Mouse (Mus musculus): Measurements from ENCODE around the gene Vps51. TPM values are rescaled to one million over a fixed set of nuclear protein-coding genes. Genes with fewer than 3 reads are reported as not detected.

Gene Vps51
- polyA plus RNA-seq, 1 experiment: 49.1 TPM

DNA sequence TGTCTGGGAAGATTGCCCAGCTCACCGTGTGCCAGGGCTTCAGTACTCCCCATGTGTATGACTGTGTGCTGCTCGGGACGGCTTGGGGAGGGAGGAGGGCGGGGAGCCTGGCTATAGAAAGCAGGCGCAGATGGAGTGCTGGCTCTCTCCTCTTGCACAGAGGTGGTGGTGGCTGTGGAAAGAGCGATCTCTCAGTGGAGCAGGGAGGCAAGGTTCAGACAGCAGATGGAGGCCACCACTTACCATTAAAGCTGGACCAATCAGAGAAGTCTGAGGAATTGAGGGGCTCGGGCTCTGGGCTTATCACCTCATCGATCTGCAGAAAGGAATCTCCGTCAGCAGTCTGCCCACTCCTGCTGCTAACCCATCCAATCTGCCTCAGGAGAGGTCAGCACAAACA is 5.1 kb upstream of the Vps51 start, which contains the start of gene Gm28374:
Gene Gm28374, minus strand, starts transcription at position 101 of the 400 bp plus-strand sequence.
- Histone ChIP-seq H3K79me2 (ENCODE audit: control insufficient read depth, insufficient read depth) (peaks cover 37% of the 10 kb centered on the region), H3K4me3 (no peak within 1 kb of the TSS), H3ac (ENCODE audit: control insufficient read depth, insufficient read length) (no peak within 1 kb of the TSS), H3K36me3 (ENCODE audit: control insufficient read depth, insufficient read depth) (no peaks in the 10 kb centered on the region), H3K4me2 (ENCODE audit: low read depth) (no peak within 1 kb of the TSS), H3K27me3 (ENCODE audit: control insufficient read depth, insufficient read depth, insufficient read length) (no peaks in the 10 kb centered on the region)
- no peak for TF ChIP-seq USF1 (IDR thresholded peaks at IDR 0.05; ENCODE audit: low read depth)

DNA sequence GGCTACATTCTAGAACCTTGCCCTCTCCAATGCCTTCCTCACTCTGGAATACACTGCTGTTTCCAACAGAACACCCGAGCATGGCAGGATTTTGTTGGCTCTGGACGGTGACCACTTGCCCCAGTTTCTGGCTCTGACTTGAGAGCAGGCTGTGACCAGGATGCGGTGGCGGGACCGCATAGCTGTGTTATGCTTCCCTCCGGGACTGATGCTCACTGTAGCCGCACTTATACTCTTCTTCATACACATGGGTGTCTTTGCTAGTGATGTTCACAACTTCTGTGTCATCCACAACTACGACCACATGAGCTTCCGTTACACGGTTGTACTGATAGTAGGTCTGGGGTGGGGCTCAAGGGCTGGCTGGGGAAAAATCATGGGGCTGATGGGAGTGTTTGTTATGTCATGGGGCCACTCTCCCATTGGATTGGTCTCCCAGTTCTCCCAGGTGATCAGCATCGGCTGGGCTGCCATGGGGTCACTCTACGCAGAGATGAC is 3.0 kb upstream of the Vps51 start, which contains the start of gene Tmem262:
Gene Tmem262, plus strand, starts transcription at position 51 of the 498 bp plus-strand sequence.
- no peaks in the 10 kb centered on the region for H3K27me3 ChIP-seq (ENCODE audit: control insufficient read depth, insufficient read depth, insufficient read length)
- no peak for TF ChIP-seq MYOG (IDR thresholded peaks at IDR 0.05; ENCODE audit: control insufficient read depth in 1 of 3, insufficient read depth in 1 of 3, insufficient read length in 2 of 3, low read depth in 2 of 3)
- TF ChIP-seq POLR2AphosphoS2 (IDR thresholded peaks at IDR 0.05; ENCODE audit: insufficient read length, low read depth): no peak
- TF ChIP-seq MYOD1 (IDR thresholded peaks at IDR 0.05; ENCODE audit: control insufficient read depth in 1 of 3, insufficient read length in 2 of 3, low read depth in 2 of 3): no peak
- TF ChIP-seq SRF (IDR thresholded peaks at IDR 0.05; ENCODE audit: control insufficient read depth, insufficient read length, low read depth): no peak
- no peak for TF ChIP-seq CEBPB (IDR thresholded peaks at IDR 0.05; ENCODE audit: insufficient read depth, poor library complexity, severe bottlenecking)
- no peak for TF ChIP-seq POLR2A (IDR thresholded peaks at IDR 0.05; ENCODE audit: insufficient read length, low read depth)
- TF ChIP-seq USF1 (IDR thresholded peaks at IDR 0.05; ENCODE audit: low read depth): no peak
- no peak for TF ChIP-seq TCF12 (IDR thresholded peaks at IDR 0.05; ENCODE audit: insufficient read depth, poor library complexity, severe bottlenecking)
- no peak for TF ChIP-seq E2F4 (IDR thresholded peaks at IDR 0.05; ENCODE audit: insufficient read depth)
- H3K4me3 ChIP-seq: no peak within 1 kb of the TSS
- H3K36me3 ChIP-seq (ENCODE audit: control insufficient read depth, insufficient read depth): no peaks in the 10 kb centered on the region
- peaks cover 35% of the 10 kb centered on the region for H3K79me2 ChIP-seq (ENCODE audit: control insufficient read depth, insufficient read depth)
- no peak within 1 kb of the TSS for H3ac ChIP-seq (ENCODE audit: control insufficient read depth, insufficient read length)
- no peak within 1 kb of the TSS for H3K4me2 ChIP-seq (ENCODE audit: low read depth)

DNA sequence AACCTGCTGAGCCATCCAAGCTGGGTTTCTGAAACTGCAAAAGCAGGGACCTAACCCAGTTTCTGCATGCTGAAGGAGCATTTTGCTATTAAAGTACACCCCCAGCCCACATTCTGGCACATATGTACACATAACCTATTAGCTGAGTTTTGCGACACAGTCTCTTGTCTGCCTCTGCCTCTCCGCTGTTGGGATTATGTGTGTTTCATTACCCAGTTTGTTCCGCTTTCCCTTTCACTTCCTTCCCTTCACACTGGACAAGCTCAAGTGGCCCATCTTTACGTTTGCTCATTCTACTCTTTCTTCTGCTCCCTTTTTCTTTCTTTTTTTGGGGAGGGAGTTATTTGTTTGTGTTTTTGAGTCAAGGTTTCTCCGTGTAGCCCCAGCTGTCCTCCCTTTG is 3.1 kb downstream of the Vps51 start:
- Histone ChIP-seq H3K36me3 (ENCODE audit: control insufficient read depth, insufficient read depth) (peaks cover 3% of the 10 kb centered on the region), H3ac (ENCODE audit: control insufficient read depth, insufficient read length) (no peak overlapping the region), H3K27me3 (ENCODE audit: control insufficient read depth, insufficient read depth, insufficient read length) (no peaks in the 10 kb centered on the region), H3K79me2 (ENCODE audit: control insufficient read depth, insufficient read depth) (peaks cover 17% of the 10 kb centered on the region), H3K4me3 (no peak overlapping the region), H3K4me2 (ENCODE audit: low read depth) (no peak overlapping the region)
- TF ChIP-seq TCF12 (IDR thresholded peaks at IDR 0.05; ENCODE audit: insufficient read depth, poor library complexity, severe bottlenecking) (no peak), CEBPB (IDR thresholded peaks at IDR 0.05; ENCODE audit: insufficient read depth, poor library complexity, severe bottlenecking) (no peak), POLR2A (IDR thresholded peaks at IDR 0.05; ENCODE audit: insufficient read length, low read depth) (no peak), MAX (IDR thresholded peaks at IDR 0.05; ENCODE audit: low read depth) (no peak)

DNA sequence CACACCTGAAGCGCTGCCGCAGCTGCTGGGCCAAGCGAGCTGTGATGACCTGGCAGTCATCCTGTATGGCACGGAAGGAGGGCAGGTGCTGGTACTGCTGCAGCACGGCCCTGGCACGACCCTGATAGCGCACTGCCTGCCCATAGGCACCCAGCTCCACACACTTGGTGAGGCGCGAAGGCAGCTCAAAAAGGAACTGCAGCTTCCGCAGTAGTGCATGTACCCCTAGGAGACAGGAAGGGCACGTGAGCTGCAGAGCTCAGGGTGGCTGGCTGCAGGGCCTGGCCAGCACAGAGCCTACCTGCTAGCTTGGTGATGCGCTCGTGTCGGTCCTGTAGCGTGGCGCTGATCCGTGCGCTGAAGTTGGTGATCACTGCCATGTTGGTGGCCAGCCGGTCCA is 5.8 kb downstream of the Vps51 start:
- H3ac ChIP-seq (ENCODE audit: control insufficient read depth, insufficient read length): no peak overlapping the region
- no peak for TF ChIP-seq E2F4 (IDR thresholded peaks at IDR 0.05; ENCODE audit: insufficient read depth)
- TF ChIP-seq TCF3 (IDR thresholded peaks at IDR 0.05; ENCODE audit: insufficient read length, low read depth): no peak
- TF ChIP-seq MAX (IDR thresholded peaks at IDR 0.05; ENCODE audit: low read depth): no peak
- TF ChIP-seq SRF (IDR thresholded peaks at IDR 0.05; ENCODE audit: control insufficient read depth, insufficient read length, low read depth): no peak
- TF ChIP-seq MYOG (IDR thresholded peaks at IDR 0.05; ENCODE audit: control insufficient read depth in 1 of 3, insufficient read depth in 1 of 3, insufficient read length in 2 of 3, low read depth in 2 of 3): no peak
- no peak for TF ChIP-seq POLR2AphosphoS2 (IDR thresholded peaks at IDR 0.05; ENCODE audit: insufficient read length, low read depth)
- no peak for TF ChIP-seq REST (IDR thresholded peaks at IDR 0.05; ENCODE audit: insufficient read depth, insufficient read length)
- no peak for TF ChIP-seq TCF12 (IDR thresholded peaks at IDR 0.05; ENCODE audit: insufficient read depth, poor library complexity, severe bottlenecking)
- TF ChIP-seq CEBPB (IDR thresholded peaks at IDR 0.05; ENCODE audit: insufficient read depth, poor library complexity, severe bottlenecking): no peak
- no peak for TF ChIP-seq MYOD1 (IDR thresholded peaks at IDR 0.05; ENCODE audit: control insufficient read depth in 1 of 3, insufficient read length in 2 of 3, low read depth in 2 of 3)
- TF ChIP-seq USF1 (IDR thresholded peaks at IDR 0.05; ENCODE audit: low read depth): no peak
- TF ChIP-seq POLR2A (IDR thresholded peaks at IDR 0.05; ENCODE audit: insufficient read length, low read depth): no peak
- H3K4me2 ChIP-seq (ENCODE audit: low read depth): no peak overlapping the region
- H3K4me3 ChIP-seq: no peak overlapping the region
- H3K36me3 ChIP-seq (ENCODE audit: control insufficient read depth, insufficient read depth): peaks cover 3% of the 10 kb centered on the region
- peaks cover 14% of the 10 kb centered on the region for H3K79me2 ChIP-seq (ENCODE audit: control insufficient read depth, insufficient read depth)
- H3K27me3 ChIP-seq (ENCODE audit: control insufficient read depth, insufficient read depth, insufficient read length): no peaks in the 10 kb centered on the region

DNA sequence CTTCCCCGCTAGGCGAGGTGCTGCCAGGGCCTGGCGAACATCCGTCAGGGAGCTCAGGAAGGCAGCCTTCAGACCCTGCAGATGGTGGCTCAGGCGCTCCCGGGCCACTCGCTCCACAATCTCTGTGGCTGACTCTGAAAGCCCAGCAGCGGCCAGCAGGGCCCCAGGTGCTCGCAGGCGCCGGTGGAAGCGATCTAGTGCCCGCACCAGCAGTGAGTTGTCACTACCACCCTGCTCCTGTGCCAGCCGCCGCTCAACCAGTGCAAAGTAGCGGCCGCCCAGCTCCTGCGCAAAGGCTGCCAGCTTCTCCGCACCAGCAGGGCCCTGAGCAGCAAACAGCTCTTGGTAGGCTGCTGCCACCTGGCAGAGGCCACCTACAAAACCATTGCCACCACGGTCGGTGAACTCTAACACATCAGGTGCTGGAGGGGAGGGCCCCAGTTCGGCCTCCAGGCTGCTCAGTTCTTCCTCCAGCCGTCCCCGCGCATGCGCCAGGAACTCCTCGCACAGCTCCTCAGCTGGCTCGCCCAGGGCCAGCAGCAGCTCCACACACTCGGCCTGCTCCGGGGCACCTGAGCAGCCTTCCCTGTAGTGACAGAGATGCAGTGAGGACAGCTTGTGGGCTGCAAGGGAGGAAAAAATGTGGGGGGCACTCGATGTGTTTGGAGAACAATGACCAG is 6.3 kb downstream of the Vps51 start:
- Histone ChIP-seq H3ac (ENCODE audit: control insufficient read depth, insufficient read length) (no peak overlapping the region), H3K4me2 (ENCODE audit: low read depth) (no peak overlapping the region), H3K27me3 (ENCODE audit: control insufficient read depth, insufficient read depth, insufficient read length) (no peaks in the 10 kb centered on the region), H3K79me2 (ENCODE audit: control insufficient read depth, insufficient read depth) (peaks cover 11% of the 10 kb centered on the region), H3K36me3 (ENCODE audit: control insufficient read depth, insufficient read depth) (peaks cover 3% of the 10 kb centered on the region), H3K4me3 (no peak overlapping the region)
- TF ChIP-seq MYOG (IDR thresholded peaks at IDR 0.05; ENCODE audit: control insufficient read depth in 1 of 3, insufficient read depth in 1 of 3, insufficient read length in 2 of 3, low read depth in 2 of 3): no peak
- TF ChIP-seq TCF12 (IDR thresholded peaks at IDR 0.05; ENCODE audit: insufficient read depth, poor library complexity, severe bottlenecking): no peak
- TF ChIP-seq MAX (IDR thresholded peaks at IDR 0.05; ENCODE audit: low read depth): no peak
- TF ChIP-seq E2F4 (IDR thresholded peaks at IDR 0.05; ENCODE audit: insufficient read depth): no peak
- no peak for TF ChIP-seq MYOD1 (IDR thresholded peaks at IDR 0.05; ENCODE audit: control insufficient read depth in 1 of 3, insufficient read length in 2 of 3, low read depth in 2 of 3)
- TF ChIP-seq SRF (IDR thresholded peaks at IDR 0.05; ENCODE audit: control insufficient read depth, insufficient read length, low read depth): no peak
- TF ChIP-seq CEBPB (IDR thresholded peaks at IDR 0.05; ENCODE audit: insufficient read depth, poor library complexity, severe bottlenecking): no peak
- no peak for TF ChIP-seq POLR2A (IDR thresholded peaks at IDR 0.05; ENCODE audit: insufficient read length, low read depth)
- no peak for TF ChIP-seq USF1 (IDR thresholded peaks at IDR 0.05; ENCODE audit: low read depth)
- no peak for TF ChIP-seq POLR2AphosphoS2 (IDR thresholded peaks at IDR 0.05; ENCODE audit: insufficient read length, low read depth)
- no peak for TF ChIP-seq TCF3 (IDR thresholded peaks at IDR 0.05; ENCODE audit: insufficient read length, low read depth)
- no peak for TF ChIP-seq REST (IDR thresholded peaks at IDR 0.05; ENCODE audit: insufficient read depth, insufficient read length)
